Comparison of ENCODE assay signal across 9 mouse cellular contexts in genomic region chr6:91678506-91679094, GRCm38 (mm10). TPM values are rescaled to one million over a fixed set of nuclear protein-coding genes. Genes with fewer than 3 reads are reported as not detected.
DNase-seq lines count a peak whose midpoint lies in the region; ATAC-seq lines count a peak whose summit lies in the region.
"Had no signal": no experiment of that assay in that cellular context is flagged by ENCODE, and none has a peak within 500 bp of the region (broad histone marks: within the 10 kb centered on the region; RNA-seq: fewer than 3 reads in every experiment).

No protein-coding gene starts in this region.

- no peak for DNase-seq in hindbrain, embryonic 14.5 days (ENCODE audit: low spot score)
- peak; percentile 65 for DNase-seq in ES-CJ7 (ENCODE audit: low read depth, low spot score)
- DNase-seq in liver, embryonic 11.5 days (ENCODE audit: low spot score), result no peak
- no peak for DNase-seq in urinary bladder, postnatal 25 days (ENCODE audit: low spot score)
- no peak for DNase-seq in adrenal gland, adult (ENCODE audit: inconsistent age in 2 of 2, low spot score in 1 of 2)
- DNase-seq in thymus, postnatal 10 days (ENCODE audit: low spot score in 2 of 2), result no peak
- DNase-seq: cerebellum, postnatal 36 days had no signal

- peak overlapping the region; percentile 6; the same call in 1 of the 2 replicates for H3K27ac ChIP-seq in hindbrain, embryonic 16.5 days (ENCODE audit: low read depth, low read length)
- H3K27ac ChIP-seq in hindbrain, embryonic 14.5 days, result no peak overlapping the region; the same call in 1 of the 2 replicates
- peak overlapping the region; percentile 15; the same call in 1 of the 2 replicates for H3K27ac ChIP-seq in brown adipose tissue, adult 24 weeks (replicated peaks; ENCODE audit: low read depth, low read length)
- H3K27ac ChIP-seq in liver, embryonic 11.5 days (ENCODE audit: low read depth, low read length), result peak overlapping the region; percentile 57; the same call in 1 of the 2 replicates

- H3K9ac ChIP-seq in hindbrain, embryonic 16.5 days (ENCODE audit: low read depth, low read length), result no peak overlapping the region
- H3K9ac ChIP-seq in hindbrain, embryonic 14.5 days, result no peak overlapping the region
- peak overlapping the region; percentile 58 for H3K9ac ChIP-seq in liver, embryonic 11.5 days (ENCODE audit: low read depth, low read length)

- no peaks in the 10 kb centered on the region for H3K9me3 ChIP-seq in hindbrain, embryonic 16.5 days (ENCODE audit: control insufficient read depth, low read length)
- H3K9me3 ChIP-seq in hindbrain, embryonic 14.5 days (ENCODE audit: control insufficient read depth, low read length), result no peaks in the 10 kb centered on the region
- no peaks in the 10 kb centered on the region for H3K9me3 ChIP-seq in liver, embryonic 11.5 days (ENCODE audit: control insufficient read depth, low read length)

- H3K4me2 ChIP-seq in hindbrain, embryonic 16.5 days (ENCODE audit: low read length), result no peak overlapping the region
- no peak overlapping the region for H3K4me2 ChIP-seq in hindbrain, embryonic 14.5 days (replicated peaks)
- H3K4me2 ChIP-seq in liver, embryonic 11.5 days, result peak overlapping the region; percentile 55

- 47% methylated on average over 12 of the region's 12 CpGs for WGBS in hindbrain, embryonic 16.5 days
- WGBS in hindbrain, embryonic 14.5 days, result 44% methylated on average over 12 of the region's 12 CpGs
- 33% methylated on average over 12 of the region's 12 CpGs for WGBS in liver, embryonic 11.5 days

- H3K4me3 ChIP-seq in hindbrain, embryonic 16.5 days (ENCODE audit: low read length), result no peak overlapping the region
- H3K4me3 ChIP-seq in hindbrain, embryonic 14.5 days (replicated peaks; ENCODE audit: low read length), result no peak overlapping the region
- no peak overlapping the region for H3K4me3 ChIP-seq in brown adipose tissue, adult 24 weeks (ENCODE audit: insufficient read depth, low read depth, low read length)
- H3K4me3 ChIP-seq in liver, embryonic 11.5 days (ENCODE audit: low read depth, low read length), result peak overlapping the region; percentile 34

- H3K36me3 ChIP-seq in hindbrain, embryonic 16.5 days (ENCODE audit: control insufficient read depth, insufficient read depth, low read length), result no peaks in the 10 kb centered on the region
- H3K36me3 ChIP-seq in hindbrain, embryonic 14.5 days (replicated peaks; ENCODE audit: control insufficient read depth, insufficient read depth), result no peaks in the 10 kb centered on the region
- no peaks in the 10 kb centered on the region for H3K36me3 ChIP-seq in liver, embryonic 11.5 days (ENCODE audit: control insufficient read depth, insufficient read depth, low read length)

- H3K4me1 ChIP-seq in hindbrain, embryonic 16.5 days (ENCODE audit: control insufficient read depth, insufficient read depth, low read depth, low read length), result peaks cover 11% of the 10 kb centered on the region
- H3K4me1 ChIP-seq in hindbrain, embryonic 14.5 days (replicated peaks; ENCODE audit: control insufficient read depth, insufficient read depth, low read length), result peaks cover 7% of the 10 kb centered on the region; the same call in 1 of the 2 replicates
- peaks cover 12% of the 10 kb centered on the region for H3K4me1 ChIP-seq in brown adipose tissue, adult 24 weeks (ENCODE audit: control insufficient read depth, insufficient read depth, insufficient read length, low read length)
- peaks cover 17% of the 10 kb centered on the region for H3K4me1 ChIP-seq in liver, embryonic 11.5 days (replicated peaks; ENCODE audit: control insufficient read depth, insufficient read depth, low read length)

- no peaks in the 10 kb centered on the region for H3K27me3 ChIP-seq in hindbrain, embryonic 16.5 days (replicated peaks; ENCODE audit: control insufficient read depth, insufficient read depth, low read length)
- no peaks in the 10 kb centered on the region for H3K27me3 ChIP-seq in hindbrain, embryonic 14.5 days (ENCODE audit: control insufficient read depth, insufficient read depth, low read length)
- no peaks in the 10 kb centered on the region for H3K27me3 ChIP-seq in liver, embryonic 11.5 days (replicated peaks; ENCODE audit: control insufficient read depth, insufficient read depth, low read length)

- no peak for ATAC-seq in hindbrain, embryonic 16.5 days
- ATAC-seq in hindbrain, embryonic 14.5 days (ENCODE audit: low FRiP score), result no peak
- peak; percentile 44 for ATAC-seq in liver, embryonic 11.5 days (replicated peaks; ENCODE audit: low FRiP score)

RNA-seq across cellular contexts. Expression of gene Slc6a6, which starts 5.3 kb away (rescaled TPM):
- polyA plus RNA-seq in hindbrain, embryonic 16.5 days (2015; fragmentation: Nextera tagmentation; extraction: Ambion mirVana), result 108 TPM in 2 replicates
- polyA plus RNA-seq in hindbrain, embryonic 14.5 days (2014; fragmentation: Nextera tagmentation; extraction: Ambion mirVana), result 91.6 and 98.5 TPM in 2 replicates
- polyA plus RNA-seq in brown adipose tissue, adult 24 weeks (2012; ENCODE audit: insufficient read depth, insufficient read length, missing spikeins), result 33.0 and 38.9 TPM in 2 replicates
- polyA plus RNA-seq in liver, embryonic 11.5 days (2014; fragmentation: Nextera tagmentation; extraction: Ambion mirVana), result 30.3 and 33.2 TPM in 2 replicates
